Mouse (Mus musculus) adrenal gland, adult 2 months (tissue): ENCODE measurements around the gene Ppp1r21. TPM values are rescaled to one million over a fixed set of nuclear protein-coding genes. Genes with fewer than 3 reads are reported as not detected.

Experiments used
- DNase-seq: peaks from one replicate; pipeline ENCODE4 v3.0.0; 2021
- polyA plus RNA-seq: library from polyadenylated mRNA; depleted of rRNA; stranded (reverse); fragments of >200 nt; gene quantifications from 2 replicates; pipeline ENCODE4 v1.2.3, GENCODE M21; 2012
- total RNA-seq, 2 experiments: library from RNA; stranded (reverse); gene quantifications; 2 replicates each; pipeline ENCODE4 v1.2.3; 2021

Ppp1r21 gene
- total and polyA plus RNA-seq, 3 experiments: 11.9 to 46.9 (median 42.1) TPM

DNA sequence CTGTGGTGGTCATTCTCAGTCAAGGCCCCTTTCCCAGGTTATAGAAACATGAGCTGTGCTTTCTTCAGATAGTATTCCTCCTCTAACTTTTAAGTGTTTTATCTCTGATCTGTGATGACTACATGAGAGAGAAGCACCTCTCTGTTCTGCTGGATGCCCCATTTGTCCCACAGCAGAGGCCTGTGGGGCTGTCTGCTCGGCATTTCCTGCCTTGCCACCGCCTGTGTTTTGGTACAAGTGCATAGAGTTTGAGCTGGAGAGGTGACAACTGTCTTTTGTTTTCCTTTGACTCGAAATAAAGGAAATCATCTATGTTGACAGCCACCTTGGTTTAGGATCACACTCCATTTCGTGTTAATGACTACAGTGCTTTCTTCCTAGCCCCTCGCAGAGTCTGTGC is 44.9 kb downstream of the Ppp1r21 start:
- no peak for DNase-seq

DNA sequence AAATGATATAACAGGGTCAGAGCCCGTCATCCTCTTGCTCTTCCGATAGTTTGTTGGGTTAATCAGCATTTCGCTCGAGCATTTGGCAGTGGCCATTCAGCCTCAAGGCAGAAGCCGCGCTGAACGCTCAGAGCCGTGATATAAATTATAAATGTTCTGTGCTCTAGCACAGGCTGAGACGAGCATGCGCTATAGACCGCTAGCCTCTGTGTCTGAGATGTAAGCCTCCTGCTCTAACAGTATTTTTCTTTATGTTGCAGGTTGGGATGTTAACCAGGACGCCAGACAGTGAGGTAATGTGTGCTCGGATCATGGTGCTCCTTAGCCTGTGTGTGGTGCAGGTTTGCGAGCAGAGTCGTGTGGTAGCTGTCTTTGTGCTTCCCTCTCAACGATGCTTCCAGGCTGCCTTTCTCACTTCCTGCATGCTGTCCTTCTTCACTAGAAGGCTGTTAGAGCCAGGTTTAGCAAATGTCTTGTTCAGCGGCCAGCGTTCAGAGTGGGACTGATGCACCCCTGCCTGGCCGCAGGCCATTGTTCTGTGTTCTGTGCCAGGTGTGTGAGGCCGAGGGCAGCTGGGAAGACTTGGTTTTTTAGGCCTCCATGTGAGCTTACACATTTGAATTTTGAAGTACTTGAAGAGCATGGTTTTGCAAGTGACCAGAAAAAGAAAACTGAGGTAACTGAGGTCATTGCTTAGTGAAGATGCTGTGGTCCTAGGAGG is 48.8 kb downstream of the Ppp1r21 start:
- no peak for DNase-seq

DNA sequence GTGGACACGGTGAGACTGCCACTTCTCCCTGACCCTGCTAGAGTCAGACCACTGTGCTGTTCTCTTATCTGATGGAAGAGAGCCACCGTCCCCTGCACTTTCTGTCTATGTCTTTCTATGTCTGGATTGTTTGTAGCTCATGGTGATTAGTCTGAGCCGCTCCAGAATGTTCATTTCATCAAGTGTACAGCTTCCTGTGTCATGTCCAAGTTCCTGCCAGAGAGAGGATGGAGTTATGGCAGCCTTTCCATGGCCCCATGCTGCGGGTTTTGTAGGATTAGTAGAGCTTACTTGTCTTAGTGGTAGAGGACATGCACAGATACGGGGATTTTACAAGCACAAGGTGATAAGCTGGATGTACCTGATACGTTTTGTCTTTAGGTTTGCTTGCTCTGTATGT is 50.6 kb downstream of the Ppp1r21 start:
- DNase-seq: no peak

DNA sequence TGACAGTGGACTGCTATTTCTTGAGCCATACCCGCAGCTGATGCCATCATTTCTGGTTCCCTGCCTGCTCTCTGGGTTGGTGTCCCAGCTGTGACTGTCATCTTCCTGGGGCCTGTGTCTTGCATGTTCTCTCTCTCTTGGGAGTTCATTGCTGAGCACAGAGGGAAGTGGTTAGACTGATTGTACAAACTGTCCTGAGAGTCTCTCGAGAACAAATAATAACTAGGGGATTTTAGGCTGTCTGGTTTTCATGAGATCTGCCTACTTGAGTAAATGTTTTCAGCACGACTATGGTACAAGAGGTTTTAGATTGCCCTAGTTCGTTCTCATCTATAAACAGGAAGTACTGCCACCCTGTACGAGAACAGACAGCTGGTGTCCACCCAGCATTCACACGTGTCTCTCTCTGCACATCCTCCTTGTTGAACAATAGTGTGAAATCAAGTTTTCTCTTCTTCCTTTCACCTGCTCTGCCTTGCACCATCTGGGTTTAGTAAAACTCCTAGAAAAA is 51.6 kb downstream of the Ppp1r21 start:
- no peak for DNase-seq

DNA sequence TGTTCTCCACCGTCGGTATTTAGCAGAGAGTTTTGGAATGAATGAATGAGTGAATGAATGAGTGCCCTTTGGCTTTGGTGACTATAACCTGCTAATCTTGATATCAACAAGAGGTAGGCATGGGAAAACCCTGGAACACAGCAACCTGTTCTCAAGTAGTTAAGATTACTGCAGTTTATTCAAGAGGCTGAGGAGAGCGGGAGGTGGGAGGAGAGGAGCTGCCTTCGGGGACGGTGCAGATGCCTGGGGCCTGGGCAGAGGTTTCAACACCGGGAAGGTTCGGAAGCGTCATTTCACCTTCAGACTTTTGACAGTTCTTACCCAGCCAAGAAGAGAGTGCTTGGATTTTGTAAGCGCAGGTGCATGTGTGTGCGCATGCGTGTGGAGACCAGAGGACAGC is 53.1 kb downstream of the Ppp1r21 start:
- DNase-seq: no peak

DNA sequence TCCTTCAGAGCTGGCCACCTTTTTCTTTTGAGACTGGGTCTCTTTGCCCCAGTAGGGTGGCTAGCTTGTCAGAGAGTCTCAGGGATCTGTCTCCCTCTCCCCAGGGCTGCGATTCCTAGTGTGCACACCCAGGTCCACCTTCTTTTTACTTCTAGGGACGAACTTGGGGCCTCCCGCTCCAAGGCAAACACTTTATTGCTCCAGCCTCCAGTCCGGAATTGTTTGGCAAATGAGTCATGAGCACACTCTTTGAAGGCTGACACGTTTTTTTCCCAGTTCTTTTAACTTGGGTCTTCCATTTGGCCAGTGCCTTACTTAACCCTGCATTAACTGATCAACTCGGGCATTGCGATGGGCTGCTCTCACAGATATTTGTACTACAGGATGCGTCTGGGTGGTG is 53.5 kb downstream of the Ppp1r21 start:
- DNase-seq: no peak

DNA sequence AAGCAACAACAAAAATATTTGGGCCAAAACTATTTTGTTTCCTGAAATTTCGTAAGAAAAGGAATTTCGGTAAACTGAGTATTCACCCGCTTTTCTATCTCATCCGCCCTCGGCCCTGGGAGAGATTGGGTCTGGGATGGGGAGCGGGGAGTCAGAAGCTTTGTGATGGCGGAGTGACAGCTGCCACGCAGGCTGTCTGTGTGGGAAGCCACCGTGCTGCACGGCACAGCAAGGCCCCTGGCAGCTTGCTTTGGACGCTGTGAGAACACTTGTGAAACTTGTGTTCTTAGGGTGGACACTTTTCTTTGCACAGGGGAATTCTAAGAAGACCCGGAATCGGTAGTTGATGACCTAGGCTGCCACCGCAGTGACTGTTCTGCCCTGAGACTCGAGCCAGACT is 57.5 kb downstream of the Ppp1r21 start:
- no peak for DNase-seq

DNA sequence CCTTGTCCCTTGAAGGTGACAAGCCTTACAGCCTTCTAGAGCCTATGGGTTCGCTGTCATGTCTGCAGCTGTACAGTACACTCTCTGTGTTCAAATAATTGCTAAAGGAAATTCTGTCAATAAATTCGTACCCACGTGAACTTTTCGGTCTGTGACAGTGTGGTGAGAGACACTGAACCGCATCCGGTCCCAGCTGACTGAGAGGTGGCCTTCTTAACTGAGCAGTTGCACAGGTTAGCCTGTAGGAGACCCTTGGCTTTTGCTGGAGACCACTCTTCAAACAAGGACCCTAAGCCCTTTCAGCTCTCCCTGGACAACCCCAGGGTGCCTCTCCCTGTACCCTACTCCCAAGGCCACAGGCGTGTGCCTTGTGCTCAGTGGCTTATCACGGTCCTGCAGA is 58.3 kb downstream of the Ppp1r21 start:
- no peak for DNase-seq

DNA sequence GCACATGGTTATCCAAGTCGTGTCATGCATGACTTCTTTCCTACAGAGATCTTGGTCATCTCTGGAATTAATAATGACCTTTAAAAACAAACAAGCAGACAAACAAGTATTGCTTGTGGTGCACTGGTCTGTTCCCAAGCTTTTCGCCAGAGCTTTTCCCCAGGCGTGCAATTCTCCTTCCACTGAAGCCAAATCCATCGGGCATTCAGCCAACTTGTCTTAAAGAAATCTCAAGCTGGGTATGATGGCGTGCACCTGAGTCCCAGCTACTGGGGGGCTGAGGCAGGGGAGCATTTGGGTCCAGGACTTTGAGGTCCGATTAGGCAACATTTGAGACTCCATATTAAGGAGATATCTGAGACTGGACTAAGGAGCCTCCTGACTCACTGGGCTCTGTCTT is 60.3 kb downstream of the Ppp1r21 start:
- no peak for DNase-seq

DNA sequence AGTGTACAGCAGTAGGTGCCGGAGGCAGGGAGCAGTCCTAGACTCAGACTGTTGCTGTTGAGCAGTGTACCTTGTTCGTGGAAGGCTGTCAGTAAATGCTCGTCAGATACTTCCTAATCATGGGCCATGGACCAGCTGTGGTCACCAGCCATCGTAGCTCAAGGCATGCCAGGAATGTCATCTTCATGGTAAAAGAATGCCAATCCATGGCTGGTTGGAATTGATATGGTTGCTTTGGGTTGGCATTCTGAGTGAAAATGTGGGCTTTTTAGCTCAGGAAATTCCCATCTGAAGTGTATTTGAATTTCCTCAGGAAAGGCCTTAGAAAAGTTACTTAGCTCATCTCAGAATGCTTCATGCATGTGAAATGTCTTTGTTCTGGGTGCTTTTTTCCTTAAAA is 65.2 kb downstream of the Ppp1r21 start:
- no peak for DNase-seq

DNA sequence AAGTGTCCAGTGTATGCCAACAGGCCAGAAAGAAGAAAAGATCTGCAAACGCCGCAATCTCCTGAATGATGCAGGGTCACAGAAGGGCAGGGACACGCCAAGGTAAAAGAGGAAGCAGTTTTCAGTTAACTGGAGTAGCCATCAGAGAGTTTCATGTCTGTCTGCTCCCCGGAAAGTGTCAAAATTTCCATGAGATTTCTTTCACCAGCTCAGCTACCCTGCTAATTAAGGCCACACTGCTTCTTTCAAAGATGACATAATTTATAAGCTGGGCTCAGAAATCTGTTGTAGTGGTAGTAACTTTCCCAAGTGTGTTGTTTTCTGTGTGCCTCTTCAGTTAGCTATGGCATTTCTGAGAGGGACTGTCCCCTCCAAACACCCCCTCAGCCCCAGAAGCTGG is 66.2 kb downstream of the Ppp1r21 start:
- DNase-seq: no peak

DNA sequence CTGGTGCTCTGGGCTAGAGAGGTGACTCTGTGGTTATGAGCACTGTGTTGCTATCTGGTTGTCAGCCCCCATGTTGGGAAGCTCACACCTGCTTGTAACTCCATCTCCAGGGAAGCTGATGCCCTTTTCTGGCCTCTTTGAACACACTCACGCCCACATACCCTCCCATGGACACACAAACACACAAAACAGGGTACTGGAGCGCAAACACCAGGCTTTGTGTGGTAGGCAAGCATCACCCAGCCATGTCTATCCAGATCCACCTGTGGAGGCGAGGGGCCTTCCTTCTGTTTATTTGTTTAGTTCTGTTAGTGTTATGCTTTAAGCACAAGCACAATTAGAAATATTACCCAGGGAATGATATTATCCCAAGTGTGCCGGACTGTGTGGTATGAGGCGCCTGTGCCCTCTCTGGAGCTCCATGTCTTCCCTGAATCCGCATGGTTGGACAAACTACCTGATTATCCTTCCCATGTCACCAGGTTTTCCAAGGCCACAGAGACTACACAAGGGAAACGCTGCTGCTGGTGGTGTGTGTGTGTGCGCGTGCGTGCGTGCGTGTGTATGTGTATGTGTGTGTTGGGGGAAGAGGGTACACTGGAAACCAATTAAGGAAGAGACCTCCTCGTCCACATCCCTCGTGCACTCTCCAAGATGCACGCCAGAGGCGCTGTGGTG is 66.8 kb downstream of the Ppp1r21 start:
- no peak for DNase-seq

DNA sequence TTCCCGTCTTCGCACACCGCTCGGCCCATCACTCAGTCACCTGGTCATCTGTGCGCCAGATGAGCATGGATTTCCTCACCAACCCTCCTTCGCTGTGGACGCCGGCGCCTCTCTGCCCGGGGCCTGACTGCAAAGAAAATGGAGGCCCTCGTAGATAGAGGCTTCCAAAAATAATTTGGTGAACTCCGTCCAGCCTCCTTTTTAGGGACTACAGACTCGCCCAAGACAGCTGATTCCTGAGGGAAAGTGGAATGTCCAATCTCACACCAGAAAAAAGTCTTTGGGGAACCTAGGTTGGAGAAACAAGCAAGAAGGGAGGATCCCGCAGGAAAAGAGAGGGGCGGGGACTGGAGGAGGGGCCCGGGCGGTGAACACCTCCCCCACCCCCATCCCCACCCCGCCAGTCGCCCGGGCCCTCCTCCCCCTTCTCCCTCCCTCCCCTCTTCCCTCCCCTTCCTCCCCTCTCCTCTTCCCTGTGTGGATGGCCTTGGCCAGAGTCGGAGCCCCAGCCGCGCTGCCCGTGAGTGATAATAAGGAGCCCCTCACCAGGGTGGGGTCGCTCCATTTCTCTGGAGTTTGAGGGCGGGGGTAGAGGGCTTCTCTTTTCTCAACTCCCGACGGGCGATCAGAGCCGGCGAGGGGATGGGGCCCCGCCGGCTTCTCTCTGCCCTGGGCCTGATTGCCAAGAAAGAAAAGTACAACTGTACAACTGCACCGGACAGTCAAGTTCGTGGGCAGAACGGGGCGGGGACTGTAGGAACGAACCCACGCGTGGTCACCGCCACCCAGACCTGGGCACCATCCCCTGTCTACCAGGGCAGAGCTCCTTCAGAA is 67.5 kb downstream of the Ppp1r21 start, which contains the start of gene Ston1:
Gene Ston1 (plus strand): TSS at position 463 of the 834 bp plus-strand sequence.
- DNase-seq: peak; percentile 83

DNA sequence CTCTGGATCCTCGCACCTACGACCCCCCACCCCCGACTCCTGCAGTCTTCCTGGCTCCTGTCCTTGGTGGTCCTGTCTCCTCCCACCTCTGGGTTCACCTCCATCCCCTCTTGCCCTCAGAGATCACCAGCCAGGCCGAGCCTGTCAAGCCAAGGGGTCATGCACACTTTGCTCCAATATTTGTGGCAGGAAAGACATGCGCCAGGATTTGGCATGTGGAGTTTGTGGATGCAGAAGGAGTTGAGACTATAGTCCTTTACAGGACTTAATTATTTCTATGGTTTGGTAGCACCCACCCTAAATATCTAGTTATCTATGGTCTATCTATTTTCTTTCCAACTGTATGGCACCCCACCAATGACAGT is 68.1 kb downstream of the Ppp1r21 start:
- no peak for DNase-seq

DNA sequence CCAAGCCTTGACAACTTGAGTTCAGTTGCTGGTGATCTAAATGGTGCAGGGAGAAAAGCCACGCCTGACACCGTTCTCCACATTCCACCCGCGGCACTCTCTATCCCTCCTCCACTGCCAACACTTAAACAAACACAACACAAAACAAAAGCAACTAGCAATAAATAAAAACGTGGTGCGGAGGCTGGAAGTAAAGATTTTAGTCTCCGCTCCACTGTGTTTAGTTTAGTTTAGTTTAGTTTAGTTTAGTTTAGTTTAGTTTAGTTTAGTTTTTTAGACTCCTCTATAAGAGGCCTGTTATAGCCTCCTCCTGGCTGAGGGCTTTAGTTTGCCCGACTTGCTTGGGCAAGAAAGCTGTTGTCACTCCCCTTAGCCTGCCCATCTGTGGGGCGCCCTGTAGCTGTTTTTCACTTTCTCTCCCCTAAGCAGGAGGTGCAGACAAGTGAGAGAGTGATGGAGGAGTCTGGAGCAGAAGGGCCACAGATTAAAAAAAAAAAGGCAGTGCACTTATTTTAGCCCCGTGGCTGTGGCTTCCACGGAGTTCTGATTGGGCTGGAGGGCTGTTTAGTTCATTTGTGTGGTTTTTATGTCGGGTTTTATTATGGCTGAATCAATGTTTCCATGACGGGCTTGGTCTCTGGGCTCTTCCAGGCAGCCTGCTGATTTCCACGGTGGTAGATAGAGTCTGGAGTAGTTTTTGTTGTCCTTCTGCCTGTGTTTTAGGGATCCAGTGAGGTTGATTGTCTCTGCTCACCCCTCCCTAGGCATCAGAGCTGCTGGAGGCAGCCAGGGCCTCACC is 68.9 kb downstream of the Ppp1r21 start:
- peak; percentile 13 for DNase-seq

DNA sequence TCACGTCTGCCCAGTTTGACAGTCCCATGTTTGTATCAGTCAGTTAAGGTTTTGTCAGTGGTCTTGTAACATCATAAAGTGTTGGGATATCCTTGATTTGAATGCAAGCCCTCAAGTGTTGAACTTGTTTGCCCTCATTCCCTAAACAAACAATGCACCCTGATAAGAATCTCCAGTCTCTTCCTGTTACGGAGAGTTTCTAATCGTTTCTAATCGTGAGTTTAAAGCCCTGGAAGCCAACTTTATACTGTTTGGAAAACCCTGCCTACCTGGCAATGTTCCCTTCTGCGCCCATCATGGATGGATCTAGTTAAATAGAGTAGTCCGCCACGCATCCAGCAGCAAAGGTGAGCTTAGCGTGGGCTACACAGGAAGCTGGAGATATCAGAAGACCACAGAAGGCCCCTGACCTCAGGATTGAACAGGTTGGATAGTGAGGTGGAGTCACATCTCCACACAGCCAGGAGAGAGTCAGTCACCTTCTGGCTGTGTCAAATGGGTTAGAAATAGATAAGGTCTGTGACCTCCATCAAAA is 70.6 kb downstream of the Ppp1r21 start:
- DNase-seq: no peak

DNA sequence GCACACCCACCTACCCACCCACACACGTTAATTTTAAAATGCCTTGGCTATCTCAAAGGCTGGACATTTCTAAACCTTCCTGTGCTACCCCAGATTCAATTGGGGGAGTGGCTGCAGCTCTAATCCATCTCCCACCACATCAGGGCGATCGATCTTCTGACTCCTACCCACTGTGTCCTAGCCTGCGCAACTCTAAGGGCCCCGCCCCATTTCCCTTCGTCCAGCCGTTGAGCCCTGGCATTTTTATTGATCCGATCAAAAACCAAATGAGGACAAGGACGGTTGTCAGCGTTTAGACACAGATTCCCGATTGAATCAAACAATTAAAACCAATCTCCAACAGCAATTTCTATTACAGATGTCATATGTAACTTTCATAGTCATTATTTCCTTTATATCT is 74.0 kb downstream of the Ppp1r21 start:
- no peak for DNase-seq

DNA sequence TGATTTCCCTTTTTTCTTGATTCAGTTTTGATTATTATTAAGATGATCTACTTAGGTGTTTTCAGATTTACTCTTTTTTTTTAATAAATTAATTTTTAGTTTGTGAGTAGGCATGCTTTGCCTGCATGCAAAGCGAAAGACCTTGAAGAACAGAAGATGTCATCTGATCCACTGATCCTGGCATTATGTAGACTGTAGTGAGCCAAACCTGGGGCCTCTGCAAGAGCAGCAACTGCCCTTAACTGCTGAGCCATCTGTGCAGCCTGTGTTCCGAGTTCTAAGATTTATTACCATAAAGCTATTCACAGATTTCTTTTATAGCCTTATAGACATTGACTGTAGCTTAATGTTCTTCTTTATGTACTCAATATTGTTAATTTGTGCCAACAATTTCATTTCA is 76.1 kb downstream of the Ppp1r21 start:
- DNase-seq: no peak

DNA sequence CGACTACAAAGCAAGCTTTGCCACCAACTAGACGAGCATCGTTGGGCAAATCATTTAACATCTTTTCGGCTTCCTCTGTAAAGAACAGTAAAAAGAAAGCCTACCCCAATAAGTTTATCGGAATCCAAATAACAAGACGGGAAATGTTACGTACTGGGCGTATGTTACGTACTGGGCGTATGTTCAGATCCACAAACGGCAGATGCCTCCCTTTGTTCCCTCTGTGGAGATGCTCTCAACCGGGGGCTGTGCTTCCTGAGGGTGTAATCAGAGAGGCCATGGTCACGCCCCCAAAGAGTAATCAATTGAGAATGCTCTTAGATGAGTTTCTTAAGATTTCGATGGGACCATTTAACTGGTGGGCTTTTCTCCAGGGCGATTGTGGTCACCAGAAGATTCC is 79.4 kb downstream of the Ppp1r21 start:
- DNase-seq: no peak

DNA sequence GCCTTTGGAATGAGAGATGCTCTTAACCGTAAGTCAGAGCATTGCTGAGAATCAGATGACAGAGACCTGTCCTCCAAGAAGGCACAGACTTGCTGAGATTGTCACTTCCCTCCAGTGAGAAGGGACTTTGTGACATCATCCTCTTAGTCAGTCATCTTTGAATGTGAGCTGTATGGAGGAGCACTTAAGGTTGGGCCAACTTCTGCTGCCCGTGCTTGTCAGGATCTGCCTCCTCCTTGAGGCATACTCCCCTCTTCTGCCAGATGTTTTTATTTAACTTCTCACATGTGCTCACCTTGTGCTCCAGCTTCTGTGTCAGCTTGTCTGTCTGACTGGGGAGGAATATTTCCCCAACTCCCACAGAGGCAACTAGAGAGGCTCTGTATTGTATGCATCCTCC is 81.1 kb downstream of the Ppp1r21 start:
- no peak for DNase-seq

DNA sequence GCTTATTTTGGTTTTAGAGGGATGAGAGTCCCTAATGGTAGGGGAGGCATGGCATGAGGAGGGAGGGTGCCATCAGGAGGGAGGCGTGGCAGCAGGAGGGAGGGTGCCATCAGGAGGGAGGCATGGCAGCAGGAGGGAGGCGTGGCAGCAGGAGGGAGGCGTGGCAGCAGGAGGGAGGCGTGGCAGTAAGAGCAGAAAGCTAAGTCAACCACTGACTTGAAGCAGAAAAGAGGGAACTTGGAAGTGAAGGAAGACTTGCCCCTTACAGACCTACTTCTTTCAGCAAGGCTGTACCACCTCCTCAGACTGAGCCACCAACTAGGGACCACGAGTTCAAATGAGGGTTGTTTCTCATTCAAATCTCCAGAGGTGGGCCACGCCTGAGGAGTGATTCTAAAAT is 83.3 kb downstream of the Ppp1r21 start:
- no peak for DNase-seq

DNA sequence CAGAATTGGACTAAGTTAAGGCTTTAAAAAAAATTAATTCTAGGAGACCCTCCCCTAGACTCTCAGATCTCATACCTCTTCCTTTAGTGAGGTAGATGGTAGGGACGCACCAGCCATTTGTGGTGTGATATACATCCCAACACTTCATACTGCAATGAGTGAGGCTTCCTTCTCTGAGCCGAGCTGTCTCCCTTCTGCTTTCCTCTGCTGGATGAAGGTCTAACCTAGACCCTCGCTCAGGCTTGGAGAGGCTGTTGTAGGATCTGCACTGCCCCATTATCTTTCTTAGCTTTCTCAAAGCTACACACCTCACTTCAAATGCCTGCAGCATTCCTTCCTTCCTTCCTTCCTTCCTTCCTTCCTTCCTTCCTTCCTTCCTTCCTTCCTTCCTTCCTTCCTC is 83.8 kb downstream of the Ppp1r21 start:
- no peak for DNase-seq
